Mouse (Mus musculus): ENCODE results near the gene Cmtm7. TPM values are rescaled to one million over a fixed set of nuclear protein-coding genes. Genes with fewer than 3 reads are reported as not detected.

The Cmtm7 gene
- polyA plus RNA-seq (2014; fragmentation: Nextera tagmentation; extraction: Ambion mirVana): 57.0 and 57.2 TPM in 2 replicates

DNA sequence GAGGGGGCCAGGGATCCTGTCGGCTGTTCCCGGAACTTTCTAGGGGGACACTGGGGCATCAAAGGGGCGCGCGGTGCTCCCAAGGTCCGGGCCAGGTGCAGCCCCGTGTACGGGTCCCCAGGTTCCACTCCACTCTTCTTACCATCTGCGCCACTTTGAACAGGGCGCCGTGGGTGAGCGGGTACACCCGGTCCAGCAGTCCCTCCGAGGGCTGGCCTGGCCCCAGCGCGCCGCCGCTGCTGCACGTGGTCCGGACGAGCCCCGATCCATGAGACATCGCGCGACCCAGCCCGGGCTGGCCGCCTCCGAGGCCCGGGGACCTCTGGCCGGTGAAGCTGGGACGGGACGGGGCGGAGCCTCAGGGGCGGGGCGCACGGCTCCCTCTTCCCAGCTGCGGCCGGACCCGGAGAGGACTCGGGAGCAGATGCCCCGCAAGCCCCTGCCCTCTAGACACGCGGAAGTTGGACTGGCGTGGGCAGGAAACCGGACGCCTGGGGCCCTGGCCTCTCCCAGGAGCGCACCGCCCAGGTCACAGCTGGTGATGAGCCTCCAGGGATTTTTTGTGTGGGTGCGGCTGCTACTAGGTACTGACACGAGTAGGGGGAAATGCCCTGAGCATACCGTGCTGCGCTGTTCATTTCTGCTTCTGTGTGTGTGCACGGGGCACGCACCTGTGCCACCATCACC lies at the start of gene Cmtm7:
Cmtm7 (minus strand) TSS at position 331 of the 687 bp plus-strand sequence.
- ATAC-seq (ENCODE audit: insufficient read depth, low FRiP score, low TSS enrichment): peak; percentile 82
- 0 out of 2 replicates have a peak within 1 kb of the TSS, but pooled peaks have one; percentile 39 for H3K27ac ChIP-seq (ENCODE audit: low read depth, low read length)
- no peaks in the 10 kb centered on the region for H3K27me3 ChIP-seq (ENCODE audit: control insufficient read depth, insufficient read depth, low read length)
- no peaks in the 10 kb centered on the region for H3K9me3 ChIP-seq (ENCODE audit: control insufficient read depth, low read length)
- H3K36me3 ChIP-seq (ENCODE audit: control insufficient read depth, insufficient read depth, low read length): no peaks in the 10 kb centered on the region
- peak within 1 kb of the TSS; percentile 57 for H3K4me3 ChIP-seq (ENCODE audit: low read depth, low read length)
- H3K4me1 ChIP-seq (ENCODE audit: control insufficient read depth, insufficient read depth, low read length): 0 out of 2 replicates have a peak, but pooled peaks cover 2% of the 10 kb centered on the region
- peak within 1 kb of the TSS; percentile 88 for H3K4me2 ChIP-seq (ENCODE audit: low read depth)
- WGBS: 1% methylated on average over 37 of the region's 54 CpGs
- peak; percentile 84 for DNase-seq (ENCODE audit: low spot score)
- peak within 1 kb of the TSS; percentile 74 for H3K9ac ChIP-seq (ENCODE audit: low read length)

DNA sequence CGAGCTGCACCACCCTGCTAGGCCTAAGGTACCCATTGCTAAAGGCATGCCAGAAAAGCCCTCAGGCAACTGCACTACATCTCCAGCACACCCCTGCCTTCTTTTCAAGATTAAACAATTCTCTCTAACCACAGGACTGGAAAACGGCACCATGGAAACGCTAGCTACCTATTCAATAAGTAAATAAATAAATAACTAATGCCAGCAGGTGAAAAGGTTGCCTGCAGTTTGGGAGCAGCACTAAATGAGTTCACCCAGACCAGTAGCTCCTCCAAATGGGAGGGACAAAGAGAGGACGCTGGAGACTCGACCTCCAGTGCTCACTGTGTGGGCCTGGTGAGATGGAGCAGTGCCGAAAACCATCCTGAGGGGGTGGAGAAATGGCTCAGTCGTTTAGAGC lies 48.7 kb upstream of the Cmtm7 start:
- no peak for ATAC-seq (ENCODE audit: insufficient read depth, low FRiP score, low TSS enrichment)
- H3K27me3 ChIP-seq (ENCODE audit: control insufficient read depth, insufficient read depth, low read length): no peaks in the 10 kb centered on the region
- no peak overlapping the region for H3K27ac ChIP-seq (ENCODE audit: low read depth, low read length)
- H3K4me3 ChIP-seq (ENCODE audit: low read depth, low read length): no peak overlapping the region
- no peak overlapping the region for H3K9ac ChIP-seq (ENCODE audit: low read length)
- no peaks in the 10 kb centered on the region for H3K4me1 ChIP-seq (ENCODE audit: control insufficient read depth, insufficient read depth, low read length)
- WGBS: 35% methylated on average over 7 of the region's 7 CpGs
- H3K9me3 ChIP-seq (ENCODE audit: control insufficient read depth, low read length): no peaks in the 10 kb centered on the region
- H3K4me2 ChIP-seq (ENCODE audit: low read depth): no peak overlapping the region
- no peaks in the 10 kb centered on the region for H3K36me3 ChIP-seq (ENCODE audit: control insufficient read depth, insufficient read depth, low read length)
- no peak for DNase-seq (ENCODE audit: low spot score)

DNA sequence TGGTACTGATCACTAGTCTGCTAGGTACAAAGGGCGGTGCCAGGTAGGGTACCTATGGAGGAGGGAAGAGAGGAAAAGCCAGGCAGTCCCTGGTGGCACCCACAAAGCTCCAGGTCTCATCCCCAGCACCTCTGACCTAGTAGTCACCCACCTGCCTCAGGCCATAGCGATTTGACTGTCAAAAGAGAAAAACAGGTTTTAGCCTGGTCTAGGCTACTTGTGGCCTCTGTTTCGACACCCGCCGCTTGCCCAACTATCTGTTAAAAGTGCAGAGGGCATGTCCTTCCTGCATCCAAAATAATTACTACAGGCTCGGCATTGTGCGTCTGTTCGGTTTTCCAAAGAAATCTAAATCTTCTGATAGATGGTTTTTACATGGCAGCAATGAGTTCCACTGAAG lies 48.0 kb upstream of the Cmtm7 start:
- no peak for DNase-seq (ENCODE audit: low spot score)
- Histone ChIP-seq H3K27ac (ENCODE audit: low read depth, low read length) (no peak overlapping the region), H3K9ac (ENCODE audit: low read length) (no peak overlapping the region), H3K4me2 (ENCODE audit: low read depth) (no peak overlapping the region), H3K36me3 (ENCODE audit: control insufficient read depth, insufficient read depth, low read length) (no peaks in the 10 kb centered on the region), H3K27me3 (ENCODE audit: control insufficient read depth, insufficient read depth, low read length) (no peaks in the 10 kb centered on the region), H3K4me3 (ENCODE audit: low read depth, low read length) (no peak overlapping the region), H3K4me1 (ENCODE audit: control insufficient read depth, insufficient read depth, low read length) (no peaks in the 10 kb centered on the region), H3K9me3 (ENCODE audit: control insufficient read depth, low read length) (no peaks in the 10 kb centered on the region)
- 92% methylated on average over 8 of the region's 8 CpGs for WGBS
- no peak for ATAC-seq (ENCODE audit: insufficient read depth, low FRiP score, low TSS enrichment)

GRCm38 (mm10) chr9:114828377-114828776 lies 46.7 kb upstream of the Cmtm7 start:
- no peak overlapping the region for H3K27ac ChIP-seq (ENCODE audit: low read depth, low read length)
- WGBS: 96% methylated on average over 6 of the region's 6 CpGs
- H3K4me3 ChIP-seq (ENCODE audit: low read depth, low read length): no peak overlapping the region
- no peaks in the 10 kb centered on the region for H3K36me3 ChIP-seq (ENCODE audit: control insufficient read depth, insufficient read depth, low read length)
- H3K4me2 ChIP-seq (ENCODE audit: low read depth): no peak overlapping the region
- no peaks in the 10 kb centered on the region for H3K9me3 ChIP-seq (ENCODE audit: control insufficient read depth, low read length)
- no peaks in the 10 kb centered on the region for H3K27me3 ChIP-seq (ENCODE audit: control insufficient read depth, insufficient read depth, low read length)
- ATAC-seq (ENCODE audit: insufficient read depth, low FRiP score, low TSS enrichment): no peak
- no peak for DNase-seq (ENCODE audit: low spot score)
- no peak overlapping the region for H3K9ac ChIP-seq (ENCODE audit: low read length)
- no peaks in the 10 kb centered on the region for H3K4me1 ChIP-seq (ENCODE audit: control insufficient read depth, insufficient read depth, low read length)

DNA sequence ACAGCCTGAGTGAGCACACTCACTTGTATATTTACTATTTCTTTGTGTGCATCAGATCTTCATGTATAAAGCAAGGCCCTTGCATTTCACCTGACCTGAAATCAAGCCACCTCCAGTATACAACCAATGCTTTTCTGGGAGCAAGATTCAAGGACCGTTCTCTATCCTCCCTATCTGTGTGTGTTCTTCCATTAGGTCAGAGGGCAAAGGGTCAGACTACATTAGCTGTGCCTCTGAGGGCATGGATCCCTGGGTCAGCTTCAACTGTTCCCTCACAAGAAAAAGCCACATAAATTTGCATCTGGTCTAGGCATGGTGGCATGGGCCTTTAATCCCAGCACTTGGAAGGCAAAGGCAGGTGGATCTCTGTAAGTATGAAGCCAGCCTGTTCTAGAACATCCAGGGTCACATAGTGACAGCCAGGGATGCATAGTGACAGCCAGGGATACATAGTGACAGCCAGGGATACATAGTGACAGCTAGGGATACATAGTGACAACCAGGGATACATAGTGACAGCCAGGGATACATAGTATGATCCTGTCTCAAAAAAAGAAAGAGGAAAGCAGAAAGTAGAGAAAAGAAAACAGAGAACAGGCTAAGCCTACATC lies 45.7 kb upstream of the Cmtm7 start:
- Histone ChIP-seq H3K4me2 (ENCODE audit: low read depth) (no peak overlapping the region), H3K9me3 (ENCODE audit: control insufficient read depth, low read length) (no peaks in the 10 kb centered on the region), H3K27me3 (ENCODE audit: control insufficient read depth, insufficient read depth, low read length) (no peaks in the 10 kb centered on the region), H3K27ac (ENCODE audit: low read depth, low read length) (no peak overlapping the region), H3K36me3 (ENCODE audit: control insufficient read depth, insufficient read depth, low read length) (no peaks in the 10 kb centered on the region), H3K4me1 (ENCODE audit: control insufficient read depth, insufficient read depth, low read length) (no peaks in the 10 kb centered on the region), H3K9ac (ENCODE audit: low read length) (no peak overlapping the region), H3K4me3 (ENCODE audit: low read depth, low read length) (no peak overlapping the region)
- no peak for DNase-seq (ENCODE audit: low spot score)
- WGBS: 44% methylated on average over 1 of the region's 1 CpGs
- ATAC-seq (ENCODE audit: insufficient read depth, low FRiP score, low TSS enrichment): no peak

DNA sequence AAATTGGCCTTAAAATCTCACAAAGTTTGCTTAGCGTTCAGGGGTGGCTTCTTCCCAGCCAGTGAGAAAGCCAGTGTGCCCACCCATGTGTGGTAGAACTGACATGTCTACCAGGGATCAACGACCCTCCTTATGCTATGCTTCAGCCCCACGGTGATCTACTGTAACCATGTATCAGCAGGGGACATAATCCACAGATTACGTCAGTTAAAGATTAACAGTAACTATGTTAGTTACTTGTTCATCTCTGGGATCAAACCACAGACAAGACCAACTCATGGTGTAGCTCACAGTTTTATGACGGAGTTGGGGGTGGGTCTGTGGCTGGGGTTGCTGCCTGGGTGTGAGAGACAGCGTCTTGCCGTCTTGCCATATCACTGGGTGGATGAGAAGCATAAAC lies 42.5 kb upstream of the Cmtm7 start:
- Histone ChIP-seq H3K27me3 (ENCODE audit: control insufficient read depth, insufficient read depth, low read length) (no peaks in the 10 kb centered on the region), H3K9me3 (ENCODE audit: control insufficient read depth, low read length) (no peaks in the 10 kb centered on the region), H3K9ac (ENCODE audit: low read length) (no peak overlapping the region), H3K4me3 (ENCODE audit: low read depth, low read length) (no peak overlapping the region), H3K36me3 (ENCODE audit: control insufficient read depth, insufficient read depth, low read length) (no peaks in the 10 kb centered on the region), H3K4me1 (ENCODE audit: control insufficient read depth, insufficient read depth, low read length) (no peaks in the 10 kb centered on the region), H3K4me2 (ENCODE audit: low read depth) (no peak overlapping the region), H3K27ac (ENCODE audit: low read depth, low read length) (no peak overlapping the region)
- WGBS: 88% methylated on average over 7 of the region's 7 CpGs
- DNase-seq (ENCODE audit: low spot score): no peak
- ATAC-seq (ENCODE audit: insufficient read depth, low FRiP score, low TSS enrichment): no peak

DNA sequence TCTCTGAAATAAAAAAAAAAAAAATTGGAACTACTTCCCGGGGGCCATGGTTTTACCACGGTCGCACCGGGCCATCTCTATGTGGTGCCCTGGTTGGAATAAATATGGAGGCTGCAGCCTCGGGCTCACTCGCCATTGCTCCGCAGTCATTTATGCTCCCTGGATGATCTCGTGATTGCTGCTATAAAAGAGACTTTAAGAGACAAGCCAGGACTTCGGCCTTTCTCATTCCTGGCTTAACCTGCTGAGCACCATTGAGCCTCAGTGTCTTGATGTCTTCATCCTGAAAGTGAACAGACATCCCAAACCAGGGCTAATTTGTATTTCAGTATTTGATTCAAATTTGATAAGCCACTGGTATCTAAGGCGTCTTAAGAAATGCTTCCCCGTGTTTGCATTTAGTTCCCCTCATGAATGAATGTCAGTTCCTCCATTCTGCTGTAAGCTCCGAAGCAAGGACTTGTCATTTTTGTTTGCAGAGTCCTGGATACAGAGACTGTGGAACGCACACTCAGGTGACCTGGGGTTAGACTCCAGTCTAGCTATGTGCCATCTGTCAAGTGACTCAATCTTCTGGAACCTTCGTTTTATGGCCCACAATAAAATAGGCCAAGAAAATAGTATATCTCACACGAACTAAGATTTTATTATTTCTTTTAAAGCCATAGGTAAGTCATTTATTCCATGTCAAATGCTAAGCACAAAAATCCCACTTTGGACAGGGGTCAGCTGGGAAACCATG lies 40.1 kb upstream of the Cmtm7 start:
- H3K4me2 ChIP-seq (ENCODE audit: low read depth): no peak overlapping the region
- H3K27ac ChIP-seq (ENCODE audit: low read depth, low read length): no peak overlapping the region
- no peak overlapping the region for H3K9ac ChIP-seq (ENCODE audit: low read length)
- DNase-seq (ENCODE audit: low spot score) (no peak), ATAC-seq (ENCODE audit: insufficient read depth, low FRiP score, low TSS enrichment) (no peak)
- H3K4me1 ChIP-seq (ENCODE audit: control insufficient read depth, insufficient read depth, low read length): no peaks in the 10 kb centered on the region
- no peaks in the 10 kb centered on the region for H3K9me3 ChIP-seq (ENCODE audit: control insufficient read depth, low read length)
- no peaks in the 10 kb centered on the region for H3K36me3 ChIP-seq (ENCODE audit: control insufficient read depth, insufficient read depth, low read length)
- no peaks in the 10 kb centered on the region for H3K27me3 ChIP-seq (ENCODE audit: control insufficient read depth, insufficient read depth, low read length)
- WGBS: 71% methylated on average over 15 of the region's 15 CpGs
- no peak overlapping the region for H3K4me3 ChIP-seq (ENCODE audit: low read depth, low read length)

DNA sequence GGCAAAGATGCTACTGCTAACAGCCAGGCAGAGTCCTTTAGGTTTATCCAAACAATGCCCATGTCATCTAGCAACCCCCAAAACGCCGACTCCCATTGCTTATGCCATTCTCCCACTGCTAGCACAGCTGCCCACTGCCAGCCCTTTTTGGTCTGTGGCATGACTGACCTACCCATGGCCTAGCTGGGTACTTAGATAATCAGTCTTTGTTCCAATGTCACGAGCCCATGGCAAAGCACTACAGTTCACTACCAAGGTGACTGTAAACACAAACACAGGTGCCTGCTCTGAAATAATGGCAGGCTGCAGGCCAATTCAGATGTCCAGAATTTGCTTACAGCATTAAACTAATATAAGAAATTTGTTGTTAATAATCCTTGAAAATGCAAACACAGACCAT lies 37.3 kb upstream of the Cmtm7 start:
- H3K27me3 ChIP-seq (ENCODE audit: control insufficient read depth, insufficient read depth, low read length): no peaks in the 10 kb centered on the region
- H3K9ac ChIP-seq (ENCODE audit: low read length): no peak overlapping the region
- no peak overlapping the region for H3K4me2 ChIP-seq (ENCODE audit: low read depth)
- H3K27ac ChIP-seq (ENCODE audit: low read depth, low read length): no peak overlapping the region
- ATAC-seq (ENCODE audit: insufficient read depth, low FRiP score, low TSS enrichment) (no peak), DNase-seq (ENCODE audit: low spot score) (no peak)
- H3K4me3 ChIP-seq (ENCODE audit: low read depth, low read length): no peak overlapping the region
- H3K9me3 ChIP-seq (ENCODE audit: control insufficient read depth, low read length): no peaks in the 10 kb centered on the region
- 78% methylated on average over 3 of the region's 3 CpGs for WGBS
- H3K4me1 ChIP-seq (ENCODE audit: control insufficient read depth, insufficient read depth, low read length): no peaks in the 10 kb centered on the region
- no peaks in the 10 kb centered on the region for H3K36me3 ChIP-seq (ENCODE audit: control insufficient read depth, insufficient read depth, low read length)

All from neural tube, embryonic 11.5 days (tissue).